Mouse (Mus musculus): ENCODE measurements at regions not wholly inside any gene's neighbourhood (a gene's known extent, or its start where the extent isn't known, plus 50 kb on each side); places are given as distances from the start of the nearest gene placed in this dataset.

DNA sequence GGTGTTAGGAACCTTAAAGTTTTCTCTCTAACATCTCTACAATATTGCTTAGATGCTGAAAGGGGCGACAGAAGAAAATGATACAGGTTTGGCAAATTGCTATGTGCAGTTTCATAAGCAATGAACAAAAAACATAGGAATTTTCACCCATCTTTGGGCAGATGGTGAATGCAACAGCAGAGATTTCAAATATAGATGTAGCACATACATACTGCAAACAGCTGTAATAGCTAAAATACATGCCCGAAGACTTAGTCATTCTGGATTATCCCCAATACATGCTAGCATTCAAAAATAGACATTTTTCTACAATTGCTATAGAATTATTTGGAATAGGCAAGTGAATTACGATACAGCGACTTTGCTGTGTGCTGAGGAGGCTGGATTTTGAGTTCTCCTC lies 544.1 kb downstream of the D3Ertd751e start:
- no peak for DNase-seq

DNA sequence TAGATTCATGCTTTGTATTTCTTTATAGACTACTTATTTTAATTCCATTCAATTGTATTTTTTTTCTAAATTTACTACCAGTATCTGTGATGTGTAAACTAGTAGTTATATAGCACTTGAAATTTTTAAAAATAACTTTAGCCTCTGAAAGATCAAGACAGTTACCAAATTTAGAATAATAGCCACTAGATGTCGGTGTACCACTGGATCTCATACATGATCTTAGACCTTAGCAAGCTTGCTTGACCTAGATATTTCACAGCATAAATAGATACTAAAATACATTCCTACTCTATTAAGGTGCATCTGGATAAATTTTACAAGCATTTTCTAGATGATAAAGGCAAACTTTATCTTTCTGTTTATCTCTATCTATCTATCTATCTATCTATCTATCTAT lies 570.0 kb downstream of the D3Ertd751e start:
- DNase-seq: no peak

DNA sequence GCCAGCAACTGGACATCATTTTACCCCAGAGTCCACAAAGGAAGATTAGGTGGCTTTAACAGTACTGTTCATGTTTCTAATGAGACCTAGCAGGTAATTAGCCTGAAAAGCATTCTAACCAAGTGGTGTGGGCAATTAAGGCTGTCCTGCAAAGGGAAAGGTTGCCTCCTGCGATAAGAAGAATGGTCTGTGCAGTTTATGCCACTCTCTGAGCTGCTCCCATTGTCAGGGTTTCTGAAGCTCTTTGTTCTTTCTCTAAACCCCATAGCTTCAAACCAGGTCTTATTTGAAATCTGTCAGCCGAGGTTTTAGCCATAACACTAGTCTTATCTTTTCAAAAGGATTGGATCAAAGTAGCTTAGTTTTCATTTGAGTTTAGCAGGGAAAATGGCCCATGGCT lies 585.3 kb downstream of the D3Ertd751e start:
- no peak for DNase-seq

DNA sequence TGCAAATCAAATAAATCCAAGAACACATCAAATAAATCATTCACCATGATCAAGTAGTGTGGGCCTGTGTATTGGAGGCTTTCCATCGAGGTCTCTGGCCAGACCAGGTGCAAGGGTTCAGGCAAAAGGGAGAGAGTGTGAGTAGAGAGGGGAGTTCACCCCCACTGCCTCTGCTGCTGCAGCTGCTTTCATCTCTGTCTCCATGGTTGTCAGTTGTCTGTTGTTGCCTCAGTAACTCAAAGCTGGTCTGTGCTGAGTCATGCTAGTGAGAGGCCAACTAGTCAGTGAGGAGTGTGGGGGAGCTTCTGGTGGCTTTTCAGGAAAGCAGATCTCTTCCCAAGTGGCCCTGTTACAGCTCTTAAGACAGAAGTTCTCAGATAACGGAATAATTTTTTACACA lies 600.4 kb downstream of the D3Ertd751e start:
- no peak for DNase-seq

DNA sequence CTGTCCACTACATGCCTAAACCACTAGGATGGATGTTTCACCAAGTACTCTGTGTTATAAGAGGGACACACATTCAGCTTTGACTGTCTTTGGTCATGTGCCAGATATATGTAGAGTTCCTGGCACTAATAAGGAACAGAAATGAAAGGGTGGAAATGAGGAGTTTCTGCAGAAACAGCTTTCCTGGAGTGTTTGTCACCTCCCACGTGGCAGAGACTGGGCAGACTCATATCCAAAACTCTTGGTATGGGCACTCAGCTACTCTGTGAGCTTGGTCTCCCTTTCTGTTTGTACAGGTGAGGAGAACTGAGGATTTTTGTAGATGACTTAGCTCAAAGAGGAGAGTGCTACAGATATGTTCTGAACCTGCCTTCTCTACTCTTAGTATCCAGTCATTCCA lies 634.4 kb downstream of the D3Ertd751e start:
- DNase-seq: no peak

DNA sequence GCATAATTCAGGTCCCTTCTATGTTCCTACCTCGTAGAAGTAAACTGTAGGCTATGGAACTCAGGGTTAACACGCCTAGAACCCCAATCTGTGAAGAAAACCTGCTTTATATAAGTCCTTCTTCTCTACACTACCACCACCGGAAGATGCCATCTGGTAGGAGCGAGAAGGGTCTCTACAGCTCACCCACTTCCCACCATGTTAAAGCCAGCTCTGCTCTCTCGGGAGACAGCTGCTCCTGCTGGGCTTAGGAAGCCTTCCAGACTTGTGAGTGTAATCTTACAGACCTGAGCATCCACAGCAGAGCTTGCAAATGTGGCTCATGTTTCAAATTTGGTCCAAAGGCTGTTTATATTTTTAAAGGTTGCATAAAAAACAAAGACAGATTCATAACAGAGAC lies 639.7 kb downstream of the D3Ertd751e start:
- DNase-seq: no peak

DNA sequence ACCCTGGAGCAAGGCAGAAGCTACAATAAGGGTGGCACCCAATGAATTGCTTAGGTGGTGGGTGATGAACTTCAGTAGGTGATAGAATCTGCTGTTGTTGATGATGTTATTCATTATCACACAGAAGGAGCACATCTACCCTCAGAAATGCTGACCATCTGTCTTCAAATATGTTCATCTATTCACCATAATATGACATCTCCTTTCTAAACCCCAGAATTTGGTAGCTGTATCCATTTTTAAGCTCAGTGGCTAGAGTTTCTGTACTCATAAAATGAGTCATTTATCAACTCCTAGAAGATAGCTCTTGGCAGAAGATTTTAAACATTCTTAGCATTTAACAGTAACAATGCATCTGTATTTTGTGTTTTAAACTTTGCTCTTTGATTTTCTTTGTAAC lies 660.3 kb downstream of the D3Ertd751e start:
- DNase-seq: no peak

DNA sequence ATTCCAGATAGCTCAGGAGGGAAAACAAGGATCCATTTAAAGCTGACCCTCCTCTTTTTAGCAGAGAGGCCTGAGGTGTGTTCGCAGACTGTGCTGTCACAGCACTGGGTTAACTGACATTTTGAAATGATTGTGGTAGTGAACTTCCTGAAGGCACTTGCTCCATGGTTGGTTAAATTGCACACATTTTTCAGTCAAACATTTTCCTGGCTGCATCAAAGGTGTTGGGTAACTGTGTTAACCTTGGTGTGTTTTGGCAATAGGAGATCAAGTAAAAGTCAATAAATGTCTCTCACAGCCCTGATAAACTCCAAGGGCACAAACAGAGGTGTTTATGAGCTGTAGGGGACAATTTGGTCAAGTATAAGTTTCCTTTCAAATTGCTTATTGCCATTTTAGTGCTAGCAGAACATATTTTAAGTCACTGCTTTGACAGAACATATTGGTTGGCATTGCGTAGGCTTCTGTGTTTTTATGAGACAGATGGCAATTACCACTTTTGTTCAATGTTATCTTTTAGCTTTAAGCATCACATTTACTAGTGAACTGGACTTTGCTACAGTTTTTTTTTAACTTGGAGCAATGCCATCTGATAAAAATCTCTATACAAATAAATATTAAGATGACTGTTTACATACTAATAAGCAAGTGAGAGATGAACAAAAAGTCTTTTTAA lies 666.7 kb downstream of the D3Ertd751e start:
- no peak for DNase-seq

DNA sequence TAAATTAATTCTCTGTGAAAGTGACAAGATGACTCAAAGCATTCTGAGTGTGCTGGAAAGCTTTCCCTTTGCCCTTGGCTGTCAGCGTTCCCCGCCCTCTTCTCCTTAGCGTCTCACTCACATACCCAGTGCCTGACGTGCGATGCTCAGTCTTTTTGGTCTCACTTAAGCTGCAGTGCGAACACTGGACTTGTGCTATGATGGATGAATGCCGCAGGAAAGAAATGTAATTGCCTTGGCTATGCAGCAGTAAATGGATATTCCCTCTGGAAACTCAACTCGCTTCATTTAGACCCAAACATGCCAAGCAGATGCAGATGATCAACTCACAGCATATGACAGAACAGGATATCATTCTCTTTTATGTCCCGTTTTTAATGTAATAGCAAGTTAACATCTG lies 685.0 kb downstream of the D3Ertd751e start:
- peak; percentile 11 to 51 for DNase-seq

DNA sequence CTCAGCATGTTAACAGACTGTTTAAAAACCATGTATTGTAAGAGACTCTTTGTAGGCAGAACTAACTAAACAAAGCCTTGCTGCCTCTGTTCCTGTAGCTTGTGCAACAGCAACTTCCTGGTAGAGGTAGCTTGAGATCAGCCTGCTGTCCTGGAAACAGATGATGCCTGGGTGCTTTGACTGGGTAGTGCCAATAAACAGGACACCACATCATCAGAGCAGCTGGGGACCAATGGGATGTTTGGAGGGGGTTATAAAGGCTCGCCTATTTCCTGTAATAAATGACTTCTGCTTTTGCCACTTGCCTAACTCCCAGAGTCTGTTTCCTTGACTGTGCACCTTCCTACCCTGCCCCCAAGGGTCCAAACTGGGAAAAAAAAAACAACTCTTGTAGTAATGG lies 707.2 kb downstream of the D3Ertd751e start:
- DNase-seq: no peak

DNA sequence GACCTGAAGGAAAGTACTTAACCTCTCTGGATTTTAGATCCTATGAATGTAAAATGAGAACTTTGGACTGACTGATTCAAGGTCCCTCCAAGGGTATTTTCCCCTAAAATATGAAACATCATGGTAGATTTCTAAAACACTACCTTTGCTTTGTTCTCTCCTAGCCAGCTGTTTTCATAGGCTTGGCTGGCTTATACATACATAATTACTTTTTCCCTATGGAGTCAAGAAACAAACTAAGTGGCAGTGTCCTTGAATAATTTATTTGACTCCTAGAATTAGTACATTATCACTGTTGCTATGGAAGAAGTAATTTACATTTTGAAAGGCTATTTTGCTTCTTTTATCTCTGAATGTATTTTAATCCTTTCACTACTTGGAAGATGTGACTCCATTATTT lies 721.9 kb downstream of the D3Ertd751e start:
- DNase-seq: no peak

DNA sequence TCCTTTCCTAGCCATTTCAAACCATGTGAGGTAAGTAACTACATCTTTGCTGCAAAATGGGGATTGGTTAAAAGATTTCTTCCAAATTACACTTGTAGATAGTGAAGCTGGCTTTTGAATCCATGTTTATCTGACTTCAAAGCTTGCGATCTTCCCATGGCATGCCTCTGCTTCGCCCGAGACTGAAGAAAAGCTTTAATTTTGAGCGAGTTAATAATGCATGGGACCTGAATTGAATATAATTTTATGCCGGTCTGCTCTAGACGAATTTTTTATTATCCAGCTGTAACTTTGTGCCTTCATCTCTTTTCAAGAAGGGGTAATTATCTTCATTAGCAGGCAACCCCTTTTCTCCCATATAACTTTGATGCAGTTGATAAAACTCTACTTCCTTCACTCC lies 724.7 kb downstream of the D3Ertd751e start:
- no peak for DNase-seq

DNA sequence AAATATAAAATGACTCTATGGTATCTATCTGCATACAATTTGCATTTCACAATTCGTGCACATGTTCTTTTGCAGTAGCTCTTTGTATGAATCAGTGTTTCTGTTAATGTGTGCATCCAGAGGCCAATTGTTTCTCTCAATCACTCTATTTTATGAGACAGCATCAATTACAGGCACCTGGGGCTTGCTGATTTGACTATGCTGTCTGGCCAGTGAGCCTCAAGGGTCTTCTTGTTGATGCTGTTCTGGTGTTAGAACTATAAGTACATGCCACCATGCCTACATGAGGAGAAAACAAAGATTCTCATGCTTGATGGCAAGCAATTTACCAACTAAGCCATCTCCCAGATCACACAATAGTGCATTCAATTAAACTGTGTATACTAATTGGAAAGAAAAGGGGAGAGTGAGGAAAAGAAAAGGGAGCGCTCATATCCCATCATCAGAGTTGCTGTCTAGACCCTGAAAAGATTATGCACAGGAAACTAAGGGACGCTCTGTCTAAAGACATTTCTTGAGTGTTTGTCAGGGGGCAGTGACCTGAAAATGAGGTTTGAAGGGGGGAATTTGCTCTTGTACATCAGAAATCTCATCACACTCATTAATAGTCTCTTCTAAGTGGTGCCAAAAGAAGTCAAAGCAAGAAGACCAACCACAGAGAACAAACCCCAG lies 772.6 kb downstream of the D3Ertd751e start:
- DNase-seq: no peak

DNA sequence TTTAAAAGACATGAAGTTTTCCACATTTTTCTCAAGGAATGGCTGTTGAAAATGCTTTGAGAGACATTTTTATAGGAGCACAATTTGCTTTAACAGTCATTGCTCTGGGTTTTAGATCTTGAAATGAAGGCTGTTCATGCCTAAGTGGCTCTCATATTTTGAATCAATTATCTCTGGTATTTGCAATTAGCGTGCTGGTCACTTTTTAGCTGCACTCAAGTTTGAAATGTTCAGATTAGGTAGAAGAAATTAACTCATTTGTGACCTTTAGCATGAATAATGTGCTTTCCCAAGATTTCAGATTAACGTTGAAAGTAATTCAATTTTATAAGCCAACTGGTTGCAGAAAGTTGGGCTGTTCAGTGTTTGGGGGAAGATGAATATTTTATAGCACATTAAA lies 773.9 kb downstream of the D3Ertd751e start:
- DNase-seq: no peak

DNA sequence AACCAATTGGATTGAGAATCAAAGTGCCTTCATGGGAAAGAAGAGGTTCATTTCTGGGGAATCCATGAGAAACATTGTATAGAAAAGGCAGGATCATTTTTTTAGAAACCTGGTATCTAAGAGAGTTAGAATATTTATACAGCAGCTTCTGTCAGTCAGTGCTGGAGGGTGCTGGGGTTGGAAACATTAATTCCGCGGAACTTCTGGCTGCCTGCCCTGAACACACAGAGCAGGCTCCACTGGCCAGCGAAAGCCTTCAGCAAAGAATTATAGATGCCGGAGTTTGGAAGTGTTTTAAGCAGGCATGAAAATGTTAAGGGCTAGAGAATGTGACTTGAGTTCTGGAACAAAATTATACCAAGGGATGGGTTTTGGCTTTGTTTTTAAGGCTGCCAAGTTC lies 789.0 kb downstream of the D3Ertd751e start:
- peak in 1 of 2 experiments; percentile 21 for DNase-seq

DNA sequence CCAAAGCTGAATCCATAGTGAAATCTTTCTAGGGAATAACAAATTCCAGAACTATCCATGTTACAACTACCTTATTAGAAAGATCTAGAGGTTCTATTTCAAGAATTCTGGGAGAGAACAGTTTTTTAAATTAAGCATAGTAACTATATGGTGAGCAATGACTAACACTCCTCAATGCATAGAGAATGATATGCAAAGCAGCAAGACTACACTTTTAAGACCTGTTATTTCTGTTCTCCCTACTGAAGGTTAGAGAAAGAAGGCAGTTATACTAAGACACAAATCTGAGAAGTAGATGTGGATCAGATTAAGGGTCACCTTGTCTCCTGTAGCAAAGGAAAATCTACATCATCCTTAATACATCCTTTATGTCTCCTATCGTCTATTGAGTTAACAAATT lies 824.3 kb downstream of the D3Ertd751e start:
- no peak for DNase-seq

DNA sequence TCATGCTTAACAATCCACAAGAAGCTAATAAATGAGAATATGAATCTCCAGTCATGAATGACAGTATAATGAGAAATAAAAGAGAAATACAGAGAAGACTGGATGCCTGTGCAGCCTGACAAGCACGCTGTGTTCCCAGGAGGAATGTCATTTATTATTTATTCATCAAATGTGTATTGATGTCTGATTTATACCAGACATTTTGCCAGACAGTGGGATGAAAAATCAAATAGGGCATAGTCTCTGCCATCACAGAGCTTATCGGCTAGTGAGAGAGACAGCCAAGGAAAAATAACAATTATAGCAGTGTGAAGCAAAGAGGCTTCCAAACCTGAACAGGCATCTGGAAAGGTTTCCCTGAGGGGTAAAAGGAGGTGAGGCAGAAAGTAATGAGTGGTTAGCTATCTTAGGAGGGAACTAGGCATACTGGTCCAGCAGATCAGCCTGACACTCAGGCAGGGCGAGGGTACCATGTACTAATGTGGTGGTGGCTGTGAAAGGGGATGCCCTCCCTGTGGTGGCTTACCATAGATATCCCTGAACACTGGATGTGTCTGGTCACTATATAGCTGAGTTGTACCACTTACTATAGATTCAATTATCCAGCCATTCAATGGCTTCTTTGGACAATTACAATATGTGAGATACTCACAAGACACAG lies 828.1 kb downstream of the D3Ertd751e start:
- no peak for DNase-seq

DNA sequence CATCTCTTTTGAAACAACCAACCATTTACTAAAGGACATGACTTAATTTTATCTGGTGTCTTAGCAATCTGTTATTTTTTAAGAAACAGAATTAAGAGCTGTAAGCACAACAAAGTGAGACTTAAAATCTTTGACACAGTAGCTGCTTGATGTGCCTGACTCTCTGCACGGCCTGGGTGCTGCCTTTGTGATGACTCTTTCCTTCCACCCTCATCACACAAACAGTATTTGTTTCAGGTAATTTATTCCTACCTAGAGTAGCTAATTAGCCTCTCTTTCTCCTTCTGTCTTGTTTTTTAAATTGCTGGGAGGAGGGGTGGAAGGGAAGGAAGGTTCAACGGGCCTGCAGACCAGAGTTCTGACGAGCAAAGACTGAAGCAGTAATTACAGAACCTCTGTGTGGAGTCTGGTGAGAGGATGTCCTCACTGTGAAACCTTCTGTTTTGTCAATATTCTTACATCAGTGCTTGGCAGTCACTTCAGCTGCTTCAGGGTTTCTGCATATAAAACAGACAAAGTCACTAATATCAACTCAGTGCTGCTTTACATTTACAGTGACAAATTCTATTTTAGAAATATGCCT lies 829.6 kb downstream of the D3Ertd751e start:
- DNase-seq: no peak

DNA sequence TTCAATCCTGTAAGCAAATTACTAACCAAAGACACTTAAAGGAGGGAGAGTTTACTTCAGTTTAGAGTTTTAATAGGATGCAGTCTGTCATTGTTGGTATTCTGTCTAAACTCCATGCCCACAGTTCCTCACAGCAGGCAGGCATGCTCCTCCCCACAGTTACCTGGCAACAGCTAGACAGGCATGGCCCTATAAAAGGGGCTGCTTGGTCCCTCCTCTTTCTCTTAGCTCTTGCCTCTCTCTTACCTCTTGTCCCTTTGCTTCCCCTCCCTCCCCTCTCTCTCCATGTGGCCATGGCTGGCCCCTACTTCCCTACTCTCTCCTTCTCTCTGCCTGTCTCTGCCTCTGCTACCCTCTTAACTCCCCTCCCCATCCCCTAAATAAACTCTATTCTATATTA lies 830.7 kb downstream of the D3Ertd751e start:
- no peak for DNase-seq

DNA sequence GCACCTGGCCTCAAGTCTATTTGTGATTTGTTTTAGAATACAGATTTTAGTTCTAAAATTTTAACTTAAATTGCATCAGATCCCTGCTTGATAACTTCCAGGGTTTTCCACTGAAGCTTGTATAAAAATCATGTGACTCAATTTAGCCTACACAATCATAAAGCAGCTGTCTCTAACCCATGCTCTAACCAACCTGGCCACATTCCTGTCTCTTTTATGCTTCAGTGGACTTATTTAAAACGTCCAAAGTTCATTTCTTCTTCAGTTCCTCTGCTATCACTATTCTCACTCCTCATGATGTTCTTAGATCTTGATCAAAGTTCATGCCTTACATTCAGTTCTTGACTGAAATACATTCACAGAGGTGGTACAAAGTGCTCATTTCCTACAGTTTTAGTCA lies 839.9 kb downstream of the D3Ertd751e start:
- DNase-seq: no peak

DNA sequence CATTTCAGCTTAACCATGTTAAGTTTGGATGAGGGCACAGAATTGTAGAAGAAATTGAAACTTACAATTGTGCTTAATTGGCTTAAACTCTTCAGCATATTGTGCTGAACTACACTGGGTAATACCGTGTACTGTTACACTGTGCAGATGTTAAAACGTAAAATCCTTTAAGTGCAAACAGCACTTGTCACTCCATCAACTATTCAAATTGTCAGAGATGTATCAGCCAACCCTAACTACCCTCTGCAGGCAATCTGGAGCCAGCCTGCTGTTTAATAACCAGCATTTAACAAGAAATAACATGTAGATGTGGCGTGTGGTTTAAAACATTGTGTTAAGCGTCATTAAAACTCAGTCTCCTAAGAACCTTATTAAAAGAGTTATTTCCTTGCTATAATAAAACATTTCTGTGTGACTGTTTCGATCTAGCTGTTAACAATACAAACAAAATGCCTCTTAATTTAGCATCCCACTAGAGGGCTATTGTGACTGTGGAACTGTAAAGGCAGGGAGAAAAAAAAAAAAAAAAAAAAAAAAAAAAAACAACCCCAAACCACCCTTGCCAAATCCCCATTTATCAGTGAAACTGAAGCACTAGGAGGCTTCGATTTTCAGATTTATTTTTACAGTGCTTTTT lies 845.0 kb downstream of the D3Ertd751e start:
- DNase-seq: no peak

DNA sequence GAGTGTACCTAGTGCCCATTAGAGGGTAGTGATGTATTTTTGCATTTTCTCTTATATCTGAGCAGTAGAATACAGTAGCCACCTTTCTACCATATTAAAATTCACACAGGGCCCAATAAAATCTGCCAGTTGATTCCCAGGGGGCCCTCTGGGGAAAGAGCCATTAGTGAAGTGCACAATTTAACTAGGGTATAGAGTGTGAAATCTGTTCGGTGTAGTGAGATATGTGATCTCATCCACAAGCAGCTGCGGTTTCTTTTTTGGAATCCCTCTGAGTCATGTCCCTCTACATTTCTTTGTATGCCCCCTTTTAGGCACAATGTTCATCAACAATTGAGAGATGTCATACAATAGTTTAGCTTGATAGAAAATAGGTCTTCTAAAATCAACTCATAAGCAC lies 847.1 kb downstream of the D3Ertd751e start:
- DNase-seq: no peak

DNA sequence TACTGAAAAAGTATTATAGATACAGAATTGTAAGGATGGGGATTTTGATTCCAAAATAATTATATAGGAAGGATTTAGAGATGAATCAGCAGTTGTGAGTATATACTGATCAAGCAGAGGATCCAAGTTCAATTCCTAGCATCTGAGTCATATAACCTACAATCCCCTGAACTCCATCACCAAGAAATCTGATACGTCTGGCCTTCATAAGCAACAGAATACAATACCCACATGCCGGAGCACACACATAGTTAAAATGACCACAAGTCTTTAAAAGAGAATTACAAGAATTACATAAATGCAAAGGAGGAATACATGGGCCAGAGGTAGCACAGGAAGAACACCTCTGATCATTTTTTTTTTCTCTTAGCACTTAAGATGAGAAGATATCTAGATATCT lies 847.7 kb downstream of the D3Ertd751e start:
- DNase-seq: no peak

Data from lung, postnatal 4 days (tissue).